Mouse (Mus musculus): ENCODE data around the gene Npcd.

DNA sequence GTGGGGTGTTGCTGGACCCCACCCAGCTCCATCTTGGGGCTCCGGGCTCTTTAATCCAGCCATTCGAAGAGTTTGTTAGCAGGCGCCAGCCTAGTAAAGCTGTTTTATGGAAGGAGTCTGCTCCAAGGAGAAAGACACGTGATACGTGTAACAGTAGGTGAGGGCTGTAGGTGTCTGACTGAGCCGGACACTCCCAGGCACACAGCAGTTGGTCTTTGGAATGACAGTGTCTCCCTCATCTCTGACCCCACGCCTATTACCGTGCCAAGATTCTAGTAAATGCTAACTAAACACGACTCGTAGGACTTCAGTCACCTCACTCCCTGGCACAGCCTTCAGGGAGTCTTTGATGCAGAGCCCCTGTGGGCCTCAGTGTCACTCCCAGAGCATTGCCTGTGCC lies 88.7 kb downstream of the Npcd start:
- no peak for TF ChIP-seq CTCF (IDR thresholded peaks at IDR 0.05)
- no peak for TF ChIP-seq POLR2A (IDR thresholded peaks at IDR 0.05; ENCODE audit: insufficient read depth, low read depth, low read length)
- no peak for TF ChIP-seq EP300 (IDR thresholded peaks at IDR 0.05; ENCODE audit: insufficient read depth, low read depth, low read length)

Data from heart, adult 2 months (tissue).